Mouse (Mus musculus) spleen, postnatal 36 days (tissue): ENCODE results near the gene Nudt22.

Source experiments
- DNase-seq, 2 experiments: peaks; one replicate each; pipeline ENCODE4 v3.0.0; 2022; ENCODE audit warnings: low spot score in 2 of 2, mixed read lengths in 1 of 2

The Nudt22 gene

GRCm38 (mm10) chr19:6949951-6950350 is 46.0 kb downstream of the Nudt22 start:
- DNase-seq, result no peak

GRCm38 (mm10) chr19:6949532-6949931 is 46.4 kb downstream of the Nudt22 start:
- no peak for DNase-seq

- no peak for DNase-seq
Measured at GRCm38 (mm10) chr19:6948186-6948585, 47.7 kb downstream of the Nudt22 start.

GRCm38 (mm10) chr19:6947742-6948141 is 48.2 kb downstream of the Nudt22 start:
- no peak for DNase-seq

- no peak for DNase-seq
Measured at GRCm38 (mm10) chr19:6943709-6944108, 52.2 kb downstream of the Nudt22 start.
